Mouse (Mus musculus) olfactory bulb, adult 2 months (tissue): ENCODE data around the gene Fam102b.

ENCODE experiments used
- CTCF ChIP-seq: fragments of 200-500 bp; IDR thresholded peaks from 2 replicates; pipeline ENCODE4 v1.5.1; 2012; ENCODE audit warnings: low read depth, mild to moderate bottlenecking, low read length, moderate library complexity; ENCODE audit not compliant: insufficient read depth
- POLR2A ChIP-seq: fragments of 200-500 bp; IDR thresholded peaks from 2 replicates; pipeline ENCODE4 v1.6.1; 2012; ENCODE audit warnings: mild to moderate bottlenecking, low read depth, low read length, moderate library complexity; ENCODE audit not compliant: insufficient read depth

DNA sequence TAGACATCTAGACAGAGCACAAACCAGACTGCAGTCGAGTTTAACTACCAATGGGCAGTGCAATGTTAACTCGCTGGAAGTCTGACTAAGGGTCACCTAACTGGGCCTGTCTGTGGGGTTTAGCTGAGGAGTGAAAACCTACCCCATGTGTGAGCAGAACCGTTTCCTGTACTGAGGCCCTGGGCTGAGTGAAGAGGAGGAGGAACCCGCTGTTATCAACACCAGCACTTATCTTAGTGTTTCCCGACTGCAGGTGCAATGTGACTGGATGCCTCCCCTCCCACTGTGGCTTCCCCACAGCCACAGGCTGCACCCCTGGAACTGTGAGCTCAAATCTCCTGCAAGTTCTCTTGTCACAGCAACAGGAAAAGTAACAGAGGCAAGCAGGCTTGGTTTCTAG lies 43.4 kb downstream of the Fam102b start:
- TF ChIP-seq CTCF (no peak), POLR2A (no peak)
